22 mouse cellular contexts compared by ENCODE assay signal in the genomic region with DNA sequence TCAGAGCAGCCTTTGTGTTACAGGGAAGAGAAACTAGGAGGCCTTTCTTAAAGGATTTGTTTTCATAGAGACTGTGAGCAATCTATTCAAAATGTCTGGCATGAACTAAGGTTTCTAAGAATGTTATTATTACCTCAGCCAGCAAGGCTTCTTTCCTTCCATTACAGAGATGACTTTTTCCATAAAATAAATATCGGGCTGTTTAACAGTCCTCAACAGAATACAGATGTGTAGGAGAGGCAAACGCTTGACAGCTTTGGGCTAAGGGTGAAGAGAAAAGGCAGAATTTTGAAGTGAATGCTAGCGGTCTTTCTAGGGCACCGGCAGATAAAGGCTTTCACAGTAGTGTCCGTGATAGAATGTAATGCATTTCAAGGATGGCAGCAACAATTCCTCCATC.
DNase-seq lines count a peak whose midpoint lies in the region; ATAC-seq and TF ChIP-seq lines count a peak whose summit lies in the region.
"Had no signal": no experiment of that assay in that cellular context is flagged by ENCODE, and none has a peak within 500 bp of the region (broad histone marks: within the 10 kb centered on the region; RNA-seq: fewer than 3 reads in every experiment).

No protein-coding gene starts in this region.

- no peaks in the 10 kb centered on the region for H3K9me3 ChIP-seq in heart, embryonic 13.5 days
- H3K9me3 ChIP-seq in stomach, embryonic 14.5 days (ENCODE audit: control insufficient read depth, low read depth, low read length), result no peaks in the 10 kb centered on the region
- H3K9me3 ChIP-seq: forebrain, embryonic 12.5 days had no signal

- no peaks in the 10 kb centered on the region for H3K4me1 ChIP-seq in heart, embryonic 13.5 days
- H3K4me1 ChIP-seq in embryonic fibroblast, embryonic 13.5 days (ENCODE audit: control insufficient read depth, insufficient read depth, low read length), result peaks cover 9% of the 10 kb centered on the region
- H3K4me1 ChIP-seq in stomach, embryonic 14.5 days (ENCODE audit: control insufficient read depth, insufficient read depth, low read length), result no peaks in the 10 kb centered on the region
- H3K4me1 ChIP-seq: forebrain, embryonic 12.5 days had no signal

- peak overlapping the region; percentile 32; the same call in 1 of the 2 replicates for H3K27ac ChIP-seq in heart, embryonic 13.5 days (replicated peaks)
- H3K27ac ChIP-seq in embryonic fibroblast, embryonic 13.5 days (ENCODE audit: insufficient read depth, low read length), result peak overlapping the region; percentile 95
- H3K27ac ChIP-seq in stomach, embryonic 14.5 days (ENCODE audit: low read length), result peak overlapping the region; percentile 77
- H3K27ac ChIP-seq: forebrain, embryonic 12.5 days; hindbrain, embryonic 14.5 days; kidney, postnatal 0 days; layer of hippocampus, adult 2 months; liver, embryonic 14.5 days had no signal

- no peak for TF ChIP-seq CTCF in embryonic fibroblast, embryonic 13.5 days (IDR thresholded peaks at IDR 0.05; ENCODE audit: borderline replicate concordance, insufficient read depth, low read length)

- H3K36me3 ChIP-seq in heart, embryonic 13.5 days, result no peaks in the 10 kb centered on the region
- no peaks in the 10 kb centered on the region for H3K36me3 ChIP-seq in stomach, embryonic 14.5 days (ENCODE audit: control insufficient read depth, insufficient read depth, low read length)
- H3K36me3 ChIP-seq: forebrain, embryonic 12.5 days had no signal

- intact Hi-C loops in left cerebral cortex, postnatal 4 days (cut with DNase I), result no loop called here

- H3K9ac ChIP-seq in heart, embryonic 13.5 days, result no peak overlapping the region
- H3K9ac ChIP-seq in stomach, embryonic 14.5 days (replicated peaks; ENCODE audit: low read depth, low read length), result no peak overlapping the region
- H3K9ac ChIP-seq: forebrain, embryonic 12.5 days; hindbrain, embryonic 14.5 days; liver, embryonic 14.5 days had no signal

- WGBS in heart, embryonic 13.5 days, result 61% methylated on average over 5 of the region's 5 CpGs
- 53% methylated on average over 5 of the region's 5 CpGs for WGBS in stomach, embryonic 14.5 days

- no peak overlapping the region for H3K4me2 ChIP-seq in heart, embryonic 13.5 days
- H3K4me2 ChIP-seq in stomach, embryonic 14.5 days (replicated peaks; ENCODE audit: low read depth, low read length), result no peak overlapping the region
- H3K4me2 ChIP-seq: forebrain, embryonic 12.5 days; hindbrain, embryonic 14.5 days had no signal

- no peak for DNase-seq in heart, postnatal 4 days
- peak; percentile 25 for DNase-seq in Muller cell, postnatal 12 days (ENCODE audit: inconsistent ontology term)
- no peak for DNase-seq in liver
- no peak for DNase-seq in left cerebral cortex, postnatal 4 days
- DNase-seq: adrenal gland, postnatal 36 days; cerebellum, adult 18-20 months; cerebellum, postnatal 25 days; embryo, embryonic 11 days; kidney, adult 18-20 months; lung, postnatal 10 days; midbrain, embryonic 14.5 days; right cerebral cortex, postnatal 14 days; thymus, postnatal 36 days had no signal

- no peak for ATAC-seq in heart, embryonic 13.5 days (ENCODE audit: extremely low read depth, insufficient number of reproducible peaks, low FRiP score, low TSS enrichment)
- peak; percentile 58; the same call in 1 of the 2 replicates for ATAC-seq in stomach, embryonic 14.5 days (ENCODE audit: insufficient number of reproducible peaks, insufficient read depth, low FRiP score, low read depth)

- no peak for TF ChIP-seq POLR2A in embryonic fibroblast, embryonic 13.5 days (IDR thresholded peaks at IDR 0.05; ENCODE audit: low read depth, low read length)

- no peaks in the 10 kb centered on the region; the same call in 1 of the 2 replicates for H3K27me3 ChIP-seq in heart, embryonic 13.5 days (replicated peaks)
- H3K27me3 ChIP-seq in stomach, embryonic 14.5 days (ENCODE audit: control insufficient read depth, insufficient read depth, low read length), result no peaks in the 10 kb centered on the region
- H3K27me3 ChIP-seq: CH12.LX had no signal

- no peak overlapping the region for H3K4me3 ChIP-seq in heart, embryonic 13.5 days
- no peak overlapping the region for H3K4me3 ChIP-seq in embryonic fibroblast, embryonic 13.5 days (ENCODE audit: insufficient read depth, low read length)
- H3K4me3 ChIP-seq in stomach, embryonic 14.5 days (ENCODE audit: low read depth, low read length), result no peak overlapping the region
- H3K4me3 ChIP-seq: forebrain, embryonic 12.5 days; layer of hippocampus, adult 2 months had no signal

Comparison
In these comparisons a context has a peak if more than half of its experiments do, and no peak if none do; other contexts are left out.
1. H3K27ac ChIP-seq: peak in every context shown above with its lines; median percentile 95 in embryonic fibroblast, embryonic 13.5 days; 77 in stomach, embryonic 14.5 days; 32 in heart, embryonic 13.5 days.